Mouse (Mus musculus): ENCODE results near the gene Pigu. TPM values are rescaled to one million over a fixed set of nuclear protein-coding genes. Genes with fewer than 3 reads are reported as not detected.

Pigu gene
- polyA plus RNA-seq, 1 experiment from 2014 or later, result 24.2 TPM

DNA sequence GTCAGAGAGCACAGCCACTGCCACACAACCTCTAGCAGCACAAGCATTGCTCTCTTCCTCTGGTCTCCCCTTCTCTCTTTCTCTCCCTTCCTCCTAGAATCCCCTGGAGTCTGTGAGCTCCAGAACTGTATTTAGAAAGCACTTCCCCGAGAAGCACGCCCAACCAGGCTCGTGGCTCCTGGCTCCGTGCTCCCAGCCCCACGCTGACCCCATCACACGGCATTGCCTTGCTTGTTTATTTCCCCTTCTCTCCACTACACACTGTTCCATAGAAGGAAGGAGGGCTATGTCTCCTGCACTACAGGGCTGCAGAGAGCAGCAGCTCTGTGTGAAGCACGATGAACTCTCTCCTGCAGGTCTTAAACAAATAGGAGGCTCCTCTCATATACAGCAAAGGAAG lies 72.6 kb downstream of the Pigu start:
- 81% methylated on average over 7 of the region's 7 CpGs for WGBS (ENCODE audit: insufficient replicate concordance)

DNA sequence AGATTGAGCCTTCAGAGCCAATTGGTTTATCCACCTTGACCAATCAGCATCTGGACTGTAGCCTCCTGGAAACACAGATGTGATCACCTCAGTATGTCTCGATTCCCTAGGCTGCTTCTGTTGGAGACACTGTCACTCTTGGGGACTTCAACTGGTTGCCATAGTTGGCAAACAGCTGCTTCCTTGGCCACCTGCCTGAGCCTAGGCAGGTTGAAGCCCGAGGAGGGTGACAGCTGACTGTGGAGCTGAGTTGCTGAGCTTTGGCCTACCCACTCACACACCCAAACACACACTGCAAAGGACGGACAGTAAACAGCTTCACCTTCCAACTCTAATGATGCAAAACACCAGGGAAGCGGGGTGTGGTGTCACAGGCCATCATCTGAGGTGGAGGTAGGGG lies 73.4 kb downstream of the Pigu start:
- WGBS (ENCODE audit: insufficient replicate concordance), result 71% methylated on average over 4 of the region's 4 CpGs
- no peak for ATAC-seq (ENCODE audit: low read depth)
- Histone ChIP-seq H3K4me3 (replicated peaks) (no peak overlapping the region), H3K27me3 (no peaks in the 10 kb centered on the region), H3K4me1 (replicated peaks) (peaks cover 14% of the 10 kb centered on the region), H3K9me3 (replicated peaks) (no peaks in the 10 kb centered on the region), H3K36me3 (0 out of 2 replicates have a peak, but pooled peaks cover 2% of the 10 kb centered on the region), H3K9ac (no peak overlapping the region), H3K27ac (no peak overlapping the region), H3K4me2 (no peak overlapping the region)
- DNase-seq, result no peak

More for the DNA sequence above, 72.6 kb downstream of the Pigu start:
- DNase-seq, result no peak
- Histone ChIP-seq H3K4me2 (no peak overlapping the region), H3K4me1 (replicated peaks) (peaks cover 14% of the 10 kb centered on the region), H3K4me3 (replicated peaks) (no peak overlapping the region), H3K27ac (no peak overlapping the region), H3K9me3 (replicated peaks) (no peaks in the 10 kb centered on the region), H3K36me3 (0 out of 2 replicates have a peak, but pooled peaks cover 2% of the 10 kb centered on the region), H3K27me3 (no peaks in the 10 kb centered on the region), H3K9ac (no peak overlapping the region)
- ATAC-seq (ENCODE audit: low read depth), result no peak

DNA sequence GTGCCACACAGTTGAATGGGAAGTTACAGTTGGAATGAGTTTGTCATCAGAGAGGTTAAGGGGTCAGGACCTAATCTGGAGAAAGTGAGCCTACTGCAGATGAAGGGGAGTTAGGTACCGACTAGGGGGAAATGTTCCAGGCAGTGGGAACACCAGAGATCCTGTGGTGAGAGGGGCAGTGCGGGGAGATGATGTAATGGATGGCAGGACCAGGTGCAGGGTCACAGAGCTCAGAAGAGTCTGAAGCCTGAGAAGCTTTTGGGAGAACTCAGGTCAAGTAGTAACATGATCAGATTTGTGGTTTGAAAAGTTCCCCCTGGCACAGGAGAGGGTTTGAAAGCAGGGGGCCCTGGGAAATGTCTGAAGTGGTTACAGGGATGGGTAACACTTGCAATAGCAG lies 77.1 kb downstream of the Pigu start:
- Histone ChIP-seq H3K4me3 (replicated peaks) (no peak overlapping the region), H3K27me3 (no peaks in the 10 kb centered on the region), H3K9ac (no peak overlapping the region), H3K36me3 (0 out of 2 replicates have a peak, but pooled peaks cover 3% of the 10 kb centered on the region), H3K4me1 (replicated peaks) (peaks cover 16% of the 10 kb centered on the region), H3K9me3 (replicated peaks) (no peaks in the 10 kb centered on the region), H3K27ac (no peak overlapping the region), H3K4me2 (no peak overlapping the region)
- 74% methylated on average over 2 of the region's 2 CpGs for WGBS (ENCODE audit: insufficient replicate concordance)
- no peak for DNase-seq
- no peak for ATAC-seq (ENCODE audit: low read depth)

DNA sequence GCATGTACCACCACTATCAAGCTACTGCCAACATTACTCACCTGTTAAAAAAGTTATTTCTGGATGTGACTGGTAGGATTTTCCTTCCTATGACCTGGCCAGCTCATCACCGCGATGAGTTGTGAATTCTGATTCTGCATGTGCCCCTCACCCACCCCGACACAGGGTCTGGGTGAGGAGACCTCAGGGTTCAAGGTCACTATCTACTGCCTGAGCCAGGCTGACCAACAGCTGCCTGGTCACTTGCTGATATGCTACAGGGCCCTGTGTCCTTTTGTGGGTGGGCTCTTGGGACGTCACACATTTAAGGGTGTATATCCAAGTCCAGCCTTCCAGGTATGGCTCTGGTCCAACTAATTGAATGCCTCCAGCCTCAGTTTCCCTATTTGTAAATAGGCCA lies 78.1 kb downstream of the Pigu start:
- ATAC-seq (ENCODE audit: low read depth), result no peak

DNA sequence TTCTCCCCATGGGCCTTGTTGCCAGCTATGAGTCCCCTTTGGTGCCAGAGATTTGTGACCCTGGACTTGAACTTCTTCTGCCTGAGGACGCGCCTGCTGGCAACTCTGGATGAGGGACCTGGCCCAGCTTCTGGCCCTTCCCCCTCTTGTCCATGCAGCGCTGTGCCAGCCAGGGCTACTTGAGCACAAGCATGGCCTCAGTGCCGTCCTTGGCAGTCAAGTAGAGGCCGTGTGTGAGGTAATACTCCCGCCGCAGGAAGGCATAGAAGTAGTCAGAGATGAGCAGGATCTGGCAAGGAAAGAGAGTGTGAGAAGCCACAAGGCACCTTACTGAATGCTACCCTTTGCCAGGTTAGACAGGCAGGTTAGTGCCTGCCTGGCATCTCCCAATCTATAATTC lies 78.9 kb downstream of the Pigu start:
- ATAC-seq (ENCODE audit: low read depth), result no peak
- H3K27ac ChIP-seq, result no peak overlapping the region
- H3K9me3 ChIP-seq (replicated peaks), result no peaks in the 10 kb centered on the region
- no peak for DNase-seq
- peaks cover 16% of the 10 kb centered on the region for H3K4me1 ChIP-seq (replicated peaks)
- 0 out of 2 replicates have a peak, but pooled peaks cover 3% of the 10 kb centered on the region for H3K36me3 ChIP-seq
- no peak overlapping the region for H3K4me2 ChIP-seq
- no peak overlapping the region for H3K4me3 ChIP-seq (replicated peaks)
- H3K9ac ChIP-seq, result no peak overlapping the region
- WGBS (ENCODE audit: insufficient replicate concordance), result 85% methylated on average over 7 of the region's 7 CpGs
- H3K27me3 ChIP-seq, result no peaks in the 10 kb centered on the region

More for the DNA sequence above, 78.1 kb downstream of the Pigu start:
- Histone ChIP-seq H3K4me1 (replicated peaks) (peaks cover 16% of the 10 kb centered on the region), H3K27me3 (no peaks in the 10 kb centered on the region), H3K4me2 (no peak overlapping the region), H3K36me3 (0 out of 2 replicates have a peak, but pooled peaks cover 3% of the 10 kb centered on the region), H3K4me3 (replicated peaks) (no peak overlapping the region), H3K27ac (no peak overlapping the region), H3K9ac (no peak overlapping the region), H3K9me3 (replicated peaks) (no peaks in the 10 kb centered on the region)
- WGBS (ENCODE audit: insufficient replicate concordance), result 78% methylated on average over 4 of the region's 4 CpGs
- no peak for DNase-seq

DNA sequence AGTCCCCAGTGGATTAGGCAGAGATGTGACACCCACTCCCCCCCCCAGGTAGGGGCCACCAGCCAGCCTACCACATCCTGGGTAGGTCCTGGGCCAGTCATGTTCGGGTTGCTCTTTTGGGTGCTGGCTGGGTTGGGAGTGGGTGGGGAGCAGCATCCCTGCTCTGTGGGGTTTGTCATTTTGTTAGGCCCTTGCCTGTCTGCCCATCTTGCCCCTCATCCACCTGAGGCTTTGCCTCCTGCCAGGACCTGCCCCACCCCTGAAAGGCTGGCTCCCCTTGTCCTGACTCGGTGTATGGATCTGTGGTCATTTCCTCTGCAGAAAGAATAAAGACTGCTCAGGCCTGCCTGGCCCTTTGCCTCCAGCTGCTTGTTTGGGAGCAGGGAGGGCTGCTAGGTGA lies 79.5 kb downstream of the Pigu start:
- no peak overlapping the region for H3K27ac ChIP-seq
- H3K4me1 ChIP-seq (replicated peaks), result peaks cover 16% of the 10 kb centered on the region
- H3K36me3 ChIP-seq, result 0 out of 2 replicates have a peak, but pooled peaks cover 3% of the 10 kb centered on the region
- no peaks in the 10 kb centered on the region for H3K27me3 ChIP-seq
- no peak overlapping the region for H3K9ac ChIP-seq
- WGBS (ENCODE audit: insufficient replicate concordance), result 90% methylated on average over 2 of the region's 2 CpGs
- no peaks in the 10 kb centered on the region for H3K9me3 ChIP-seq (replicated peaks)
- H3K4me3 ChIP-seq (replicated peaks), result no peak overlapping the region
- H3K4me2 ChIP-seq, result 0 out of 2 replicates have a peak overlapping the region, but pooled peaks have one; percentile 98
- DNase-seq, result no peak
- ATAC-seq (ENCODE audit: low read depth), result no peak

DNA sequence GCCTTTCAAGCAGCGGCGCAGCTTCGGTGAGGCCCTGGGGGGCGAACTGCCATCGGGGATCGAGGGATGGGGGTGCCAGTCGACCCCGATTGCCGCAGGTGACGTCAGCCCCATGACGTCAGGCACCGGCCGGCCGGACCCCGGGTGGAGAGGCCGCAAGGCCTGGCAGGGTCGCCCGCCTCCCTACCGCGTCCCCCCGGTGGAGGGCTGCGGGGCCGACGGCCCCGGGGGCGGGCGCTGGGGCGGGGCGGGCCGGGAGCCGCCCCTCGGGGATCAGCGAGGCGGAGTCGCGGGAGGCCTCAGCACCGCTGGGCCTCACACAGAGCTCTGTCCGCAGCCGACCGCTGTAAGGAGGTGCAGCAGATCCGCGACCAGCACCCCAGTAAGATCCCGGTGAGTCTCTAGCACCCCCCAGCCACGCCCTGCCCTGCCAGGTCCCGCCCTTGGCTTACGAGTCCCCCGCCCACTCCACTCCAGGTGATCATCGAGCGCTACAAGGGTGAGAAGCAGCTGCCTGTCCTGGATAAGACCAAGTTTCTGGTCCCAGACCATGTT lies 80.5 kb downstream of the Pigu start:
- H3K9ac ChIP-seq, result peak overlapping the region; percentile 86
- H3K36me3 ChIP-seq, result 0 out of 2 replicates have a peak, but pooled peaks cover 3% of the 10 kb centered on the region
- no peaks in the 10 kb centered on the region for H3K9me3 ChIP-seq (replicated peaks)
- no peaks in the 10 kb centered on the region for H3K27me3 ChIP-seq
- peak overlapping the region; percentile 75 for H3K27ac ChIP-seq
- ATAC-seq (ENCODE audit: low read depth) (peak; percentile 89), DNase-seq (peak; percentile 65)
- 1% methylated on average over 31 of the region's 49 CpGs for WGBS (ENCODE audit: insufficient replicate concordance)
- H3K4me3 ChIP-seq (replicated peaks), result peak overlapping the region; percentile 91
- peaks cover 16% of the 10 kb centered on the region for H3K4me1 ChIP-seq (replicated peaks)
- peak overlapping the region; percentile 98 for H3K4me2 ChIP-seq

DNA sequence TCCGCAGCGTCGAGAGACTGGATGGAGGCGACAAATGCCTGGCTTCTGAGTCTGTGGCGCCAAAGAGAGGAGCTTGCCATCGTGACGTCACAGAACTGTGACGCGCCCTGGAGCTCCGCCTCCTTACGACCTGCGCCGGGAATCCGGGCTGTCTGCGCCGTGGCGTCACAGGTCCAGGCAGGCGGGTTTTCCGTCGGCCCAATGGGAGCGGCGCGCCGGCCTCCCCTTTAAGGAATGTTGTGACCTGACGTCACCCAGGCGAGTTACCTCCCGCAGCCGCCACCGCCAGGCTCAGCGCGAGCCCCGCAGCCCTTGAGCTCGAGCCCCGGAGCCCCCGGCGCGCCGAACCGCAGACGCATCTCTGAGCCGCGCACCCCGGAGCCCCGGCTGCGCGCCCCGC lies 81.0 kb downstream of the Pigu start, which contains the start of gene Map1lc3a:
Gene Map1lc3a, plus strand, starts transcription at position 103 of the 400 bp plus-strand sequence.
- peaks cover 16% of the 10 kb centered on the region for H3K4me1 ChIP-seq (replicated peaks)
- 0 out of 2 replicates have a peak, but pooled peaks cover 3% of the 10 kb centered on the region for H3K36me3 ChIP-seq
- peak within 1 kb of the TSS; percentile 86 for H3K9ac ChIP-seq
- H3K4me3 ChIP-seq (replicated peaks), result peak within 1 kb of the TSS; percentile 91
- DNase-seq (peak; percentile 94), ATAC-seq (ENCODE audit: low read depth) (peak; percentile 84)
- H3K27me3 ChIP-seq, result no peaks in the 10 kb centered on the region
- WGBS (ENCODE audit: insufficient replicate concordance), result 1% methylated on average over 47 of the region's 47 CpGs
- peak within 1 kb of the TSS; percentile 98 for H3K4me2 ChIP-seq
- no peaks in the 10 kb centered on the region for H3K9me3 ChIP-seq (replicated peaks)
- peak within 1 kb of the TSS; percentile 75 for H3K27ac ChIP-seq

DNA sequence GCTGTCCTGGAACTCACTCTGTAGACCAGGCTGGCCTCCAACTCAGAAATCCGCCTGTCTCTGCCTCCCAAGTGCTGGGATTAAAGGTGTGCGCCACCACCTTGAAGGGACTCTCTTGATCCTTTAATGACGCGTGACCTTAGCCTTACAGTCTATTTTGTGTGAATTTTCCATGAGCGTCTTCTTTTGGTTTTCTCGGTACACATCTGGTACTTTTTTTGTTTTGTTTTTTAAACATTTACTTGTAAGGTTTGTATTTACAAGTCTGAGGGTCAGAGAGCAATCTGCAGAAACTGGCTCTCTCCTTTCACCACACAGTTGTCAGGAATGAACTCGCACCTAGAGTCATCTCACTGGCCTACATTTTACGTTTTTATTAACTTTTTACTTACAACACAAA lies 83.6 kb downstream of the Pigu start:
- Histone ChIP-seq H3K27me3 (no peaks in the 10 kb centered on the region), H3K9ac (no peak overlapping the region), H3K4me3 (replicated peaks) (no peak overlapping the region), H3K9me3 (replicated peaks) (no peaks in the 10 kb centered on the region), H3K4me2 (no peak overlapping the region), H3K4me1 (replicated peaks) (peaks cover 16% of the 10 kb centered on the region), H3K27ac (no peak overlapping the region), H3K36me3 (0 out of 2 replicates have a peak, but pooled peaks cover 3% of the 10 kb centered on the region)
- DNase-seq (no peak), ATAC-seq (ENCODE audit: low read depth) (no peak)
- WGBS (ENCODE audit: insufficient replicate concordance), result 77% methylated on average over 8 of the region's 8 CpGs

DNA sequence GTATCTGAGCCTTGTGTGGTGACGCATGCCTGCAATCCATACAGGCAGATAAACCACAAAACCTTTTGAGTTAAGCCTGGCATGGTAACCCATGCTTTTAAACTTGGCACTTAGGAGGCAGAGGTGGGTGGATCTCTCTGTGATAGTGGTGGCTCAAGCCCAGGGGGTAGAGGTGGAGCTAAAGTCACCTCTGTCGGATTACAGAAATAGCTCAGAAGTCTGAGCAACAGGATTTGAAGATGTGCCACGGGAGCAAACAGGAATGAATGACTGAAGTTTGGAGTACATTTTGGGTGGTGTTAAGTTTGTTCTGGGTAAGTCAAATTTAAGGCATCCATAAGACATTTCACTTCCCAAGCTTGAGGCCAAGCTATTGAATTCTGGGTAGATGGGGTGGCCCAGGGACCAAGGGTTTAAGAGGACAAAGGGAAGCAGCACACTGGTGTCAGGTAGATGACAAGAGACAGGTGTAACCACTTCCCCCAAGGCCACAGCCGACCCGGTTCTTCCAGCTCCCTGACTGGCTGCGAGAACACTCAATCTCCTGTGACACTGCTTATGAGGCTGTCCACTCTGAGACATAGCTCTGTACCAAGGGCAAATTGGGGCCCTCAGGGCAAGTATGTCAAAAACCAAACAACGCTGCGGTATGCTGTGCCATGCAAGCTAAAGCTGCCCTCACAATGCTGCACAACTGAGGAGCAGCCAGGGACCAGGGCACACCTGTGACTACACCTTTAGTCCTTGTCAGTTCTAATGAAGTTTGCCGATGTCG lies 84.6 kb downstream of the Pigu start:
- no peak overlapping the region for H3K27ac ChIP-seq
- no peak for DNase-seq
- no peaks in the 10 kb centered on the region for H3K27me3 ChIP-seq
- no peak overlapping the region for H3K9ac ChIP-seq
- no peaks in the 10 kb centered on the region for H3K36me3 ChIP-seq
- H3K4me2 ChIP-seq, result no peak overlapping the region
- H3K4me1 ChIP-seq (replicated peaks), result peaks cover 16% of the 10 kb centered on the region
- 63% methylated on average over 10 of the region's 10 CpGs for WGBS (ENCODE audit: insufficient replicate concordance)
- no peaks in the 10 kb centered on the region for H3K9me3 ChIP-seq (replicated peaks)
- ATAC-seq (ENCODE audit: low read depth), result no peak
- H3K4me3 ChIP-seq (replicated peaks), result no peak overlapping the region

DNA sequence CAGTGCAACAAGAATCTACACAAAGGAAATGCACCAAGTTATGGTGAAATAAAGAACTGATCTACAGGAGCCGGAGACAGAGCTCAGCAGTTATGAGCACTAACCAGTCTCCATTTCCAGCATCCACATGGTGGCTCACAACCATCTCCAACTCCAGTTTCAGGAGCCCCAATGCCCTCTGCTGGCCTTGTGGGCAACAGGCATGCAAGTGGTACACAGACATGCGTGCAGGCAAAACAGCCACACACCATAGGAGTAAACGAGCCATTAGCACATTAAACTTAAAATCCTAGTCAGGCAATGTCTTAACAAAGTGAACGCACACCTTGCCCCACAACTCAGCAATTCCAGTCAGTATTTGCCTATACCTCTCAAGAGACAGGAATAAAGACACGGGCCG lies 85.3 kb downstream of the Pigu start:
- no peak overlapping the region for H3K9ac ChIP-seq
- H3K27ac ChIP-seq, result no peak overlapping the region
- H3K27me3 ChIP-seq, result no peaks in the 10 kb centered on the region
- H3K4me1 ChIP-seq (replicated peaks), result peaks cover 11% of the 10 kb centered on the region
- no peaks in the 10 kb centered on the region for H3K9me3 ChIP-seq (replicated peaks)
- WGBS (ENCODE audit: insufficient replicate concordance), result 72% methylated on average over 6 of the region's 6 CpGs
- no peak overlapping the region for H3K4me2 ChIP-seq
- no peak overlapping the region for H3K4me3 ChIP-seq (replicated peaks)
- DNase-seq, result no peak
- ATAC-seq (ENCODE audit: low read depth), result no peak
- no peaks in the 10 kb centered on the region for H3K36me3 ChIP-seq

All from liver, embryonic 13.5 days (tissue).